Comparison of ENCODE assay signal across 13 mouse cellular contexts in the genomic region with DNA sequence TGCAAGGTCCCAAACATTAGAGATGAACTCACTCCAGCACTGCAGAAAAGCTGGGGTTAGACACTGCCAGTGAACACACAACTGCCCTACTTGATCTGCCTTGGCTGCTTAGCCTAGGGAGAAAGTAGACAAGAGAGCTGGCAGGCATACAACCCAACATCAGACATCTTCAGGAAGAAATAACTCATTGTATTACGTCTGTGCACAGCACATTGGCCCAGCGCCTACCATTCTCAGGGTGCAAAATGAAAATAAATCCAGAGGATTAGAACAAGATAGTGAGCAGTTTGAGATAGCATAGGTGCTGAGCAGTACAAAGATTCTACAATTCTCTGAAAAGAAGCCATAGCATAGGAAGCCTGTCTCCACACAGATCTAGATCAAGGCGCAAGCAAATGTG.
DNase-seq lines count a peak whose midpoint lies in the region; ATAC-seq and TF ChIP-seq lines count a peak whose summit lies in the region.
"Had no signal": no experiment of that assay in that cellular context is flagged by ENCODE, and none has a peak within 500 bp of the region (broad histone marks: within the 10 kb centered on the region; RNA-seq: fewer than 3 reads in every experiment).

No protein-coding gene starts in this region.

- H3K4me3 ChIP-seq in heart, embryonic 11.5 days (ENCODE audit: low read depth, low read length) = no peak overlapping the region
- H3K4me3 ChIP-seq in lung, embryonic 14.5 days (ENCODE audit: low read depth, low read length) = no peak overlapping the region
- no peak overlapping the region for H3K4me3 ChIP-seq in gastrocnemius, adult 2 months
- H3K4me3 ChIP-seq: hindbrain, embryonic 12.5 days; myocyte had no signal

- no peak overlapping the region for H3K4me2 ChIP-seq in heart, embryonic 11.5 days
- H3K4me2 ChIP-seq in lung, embryonic 14.5 days = no peak overlapping the region
- H3K4me2 ChIP-seq: hindbrain, embryonic 12.5 days had no signal

- no peak for ATAC-seq in heart, embryonic 11.5 days (replicated peaks; ENCODE audit: insufficient number of reproducible peaks, low FRiP score, low TSS enrichment)
- no peak for ATAC-seq in lung, embryonic 14.5 days (ENCODE audit: insufficient read depth)

- no peak overlapping the region for H3K9ac ChIP-seq in heart, embryonic 11.5 days (ENCODE audit: low read depth, low read length)
- no peak overlapping the region for H3K9ac ChIP-seq in lung, embryonic 14.5 days
- H3K9ac ChIP-seq: hindbrain, embryonic 12.5 days had no signal

- H3K27ac ChIP-seq in heart, embryonic 11.5 days (ENCODE audit: low read depth, low read length) = no peak overlapping the region
- H3K27ac ChIP-seq in lung, embryonic 14.5 days (ENCODE audit: low read depth) = no peak overlapping the region
- no peak overlapping the region for H3K27ac ChIP-seq in gastrocnemius, adult 2 months
- H3K27ac ChIP-seq: hindbrain, embryonic 12.5 days had no signal

- intact Hi-C loops in gastrocnemius, adult 2 months (cut with DNase I) = no loop called here

- no peaks in the 10 kb centered on the region for H3K36me3 ChIP-seq in heart, embryonic 11.5 days (ENCODE audit: control insufficient read depth, insufficient read depth, low read length)
- H3K36me3 ChIP-seq in lung, embryonic 14.5 days (ENCODE audit: insufficient read depth) = no peaks in the 10 kb centered on the region
- H3K36me3 ChIP-seq: G1E; hindbrain, embryonic 12.5 days had no signal

- WGBS in heart, embryonic 11.5 days (ENCODE audit: insufficient replicate concordance) = 75% methylated on average over 3 of the region's 3 CpGs
- WGBS in lung, embryonic 14.5 days = 63% methylated on average over 3 of the region's 3 CpGs

- no peak for TF ChIP-seq CTCF in lung, embryonic 14.5 days (IDR thresholded peaks at IDR 0.05; ENCODE audit: low read depth)
- no peak for TF ChIP-seq CTCF in gastrocnemius, adult 2 months (IDR thresholded peaks at IDR 0.05)

- H3K27me3 ChIP-seq in heart, embryonic 11.5 days (ENCODE audit: control insufficient read depth, insufficient read depth, low read length) = no peaks in the 10 kb centered on the region
- H3K27me3 ChIP-seq in lung, embryonic 14.5 days (ENCODE audit: insufficient read depth, low read length) = no peaks in the 10 kb centered on the region
- H3K27me3 ChIP-seq: hindbrain, embryonic 12.5 days had no signal

- no peaks in the 10 kb centered on the region for H3K9me3 ChIP-seq in heart, embryonic 11.5 days (replicated peaks; ENCODE audit: control insufficient read depth, low read length)
- no peaks in the 10 kb centered on the region for H3K9me3 ChIP-seq in lung, embryonic 14.5 days (ENCODE audit: low read depth, low read length)
- H3K9me3 ChIP-seq: G1E; hindbrain, embryonic 12.5 days; megakaryocyte, embryonic 14.5 days had no signal

- H3K4me1 ChIP-seq in heart, embryonic 11.5 days (ENCODE audit: control insufficient read depth, insufficient read depth, low read length) = peaks cover 5% of the 10 kb centered on the region; the same call in 1 of the 2 replicates
- peaks cover 7% of the 10 kb centered on the region; the same call in 1 of the 2 replicates for H3K4me1 ChIP-seq in lung, embryonic 14.5 days (ENCODE audit: insufficient read depth)
- H3K4me1 ChIP-seq: hindbrain, embryonic 12.5 days; megakaryocyte, embryonic 14.5 days had no signal

- DNase-seq in heart, adult 18-20 months = peak; percentile 23 to 39
- peak; percentile 42 for DNase-seq in NIH3T3 (ENCODE audit: low read depth)
- DNase-seq in kidney, adult 18-20 months = peak; percentile 54
- DNase-seq in lung, embryonic 14.5 days = peak; percentile 44
- no peak for DNase-seq in gastrocnemius, adult 2 months
- no peak for DNase-seq in right cerebral cortex, adult 18-20 months
- no peak for DNase-seq in cerebellum, postnatal 14 days
- DNase-seq: B cell, adult 2 months had no signal

Comparison
In these comparisons a context has a peak if more than half of its experiments do, and no peak if none do; other contexts are left out.
1. DNase-seq: peak in heart, adult 18-20 months (2 of 2), NIH3T3 (single experiment), kidney, adult 18-20 months (single experiment) and lung, embryonic 14.5 days (single experiment); none in gastrocnemius, adult 2 months (single experiment), right cerebral cortex, adult 18-20 months (single experiment) and cerebellum, postnatal 14 days (0 of 2).